Mouse (Mus musculus) mouse embryonic stem cell (cell line): Measurements from ENCODE around the gene Deup1.
"Not testable (repeated sequence)": the region's sequence is repeated elsewhere in the genome, so short reads cannot be mapped to it uniquely, and the experiment has no call there.

Experiments used
- in situ Hi-C, 2 experiments: fragments of 300-500 bp; cut with MboI; formaldehyde crosslinking; loops; 1 replicate in 1 of 2; 3 replicates in 1 of 2; pipeline ENCODE4 v1.14.3; 2019 to 2020; ENCODE audit warnings: low sequenced_read_pairs in 2 of 2, low pct_unique_long_range_greater_than_20kb in 1 of 2, mixed read lengths in 1 of 2; ENCODE audit not compliant: unreplicated experiment in 1 of 2

Deup1 gene

GRCm38 (mm10) chr9:15600156-15600858 is 27.4 kb downstream of the Deup1 start:
- in situ Hi-C loops: no loop called here

- in situ Hi-C loops: no loop called here
These were observed 31.1 kb downstream of the Deup1 start for GRCm38 (mm10) chr9:15596598-15596997.

GRCm38 (mm10) chr9:15594148-15594547 is 33.6 kb downstream of the Deup1 start:
- in situ Hi-C loops: no loop called here

GRCm38 (mm10) chr9:15587157-15587854 is 40.4 kb downstream of the Deup1 start:
- in situ Hi-C loops: no loop called here

DNA sequence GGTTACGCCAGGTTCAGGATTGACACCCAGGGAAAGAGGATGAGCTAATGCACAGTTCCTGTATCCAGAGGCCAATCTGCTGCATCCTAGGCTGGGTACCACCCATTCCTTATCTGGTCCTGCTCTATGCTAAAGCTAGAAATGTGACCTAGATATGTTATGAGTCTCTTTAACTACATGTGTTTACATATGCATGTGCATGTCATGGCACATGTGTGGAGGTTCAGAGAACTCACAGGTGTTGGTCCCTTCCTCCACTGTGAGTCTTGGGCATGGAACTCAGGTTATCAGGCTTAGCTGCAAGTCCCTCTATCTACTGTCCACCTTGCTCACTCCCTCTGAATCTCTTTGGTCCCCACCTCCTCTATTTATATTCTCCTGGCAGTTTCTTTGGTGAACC is 41.8 kb downstream of the Deup1 start:
- in situ Hi-C loops: no loop called here

DNA sequence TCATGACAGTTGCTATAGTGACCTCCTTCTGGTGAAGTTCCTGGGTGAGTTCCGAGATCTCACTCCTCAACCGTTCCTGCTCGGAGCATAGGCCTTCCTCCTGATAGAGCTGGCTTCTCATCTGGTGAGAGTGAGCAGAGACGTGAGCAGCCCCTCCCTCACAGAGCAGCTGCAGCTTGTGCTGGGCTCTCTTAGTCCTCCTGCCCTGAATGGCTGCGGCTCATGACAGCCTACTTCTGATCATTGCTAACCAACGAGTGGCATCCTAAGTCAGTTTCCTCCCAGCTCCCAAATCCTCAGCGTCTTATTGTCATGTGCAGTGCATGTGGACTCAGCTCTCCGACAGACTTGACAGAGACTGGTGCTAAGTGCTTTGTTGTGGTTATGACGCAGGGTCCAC is 43.5 kb downstream of the Deup1 start:
- in situ Hi-C loops: no loop called here

GRCm38 (mm10) chr9:15582026-15582425 is 45.7 kb downstream of the Deup1 start:
- in situ Hi-C loops: no loop called here

DNA sequence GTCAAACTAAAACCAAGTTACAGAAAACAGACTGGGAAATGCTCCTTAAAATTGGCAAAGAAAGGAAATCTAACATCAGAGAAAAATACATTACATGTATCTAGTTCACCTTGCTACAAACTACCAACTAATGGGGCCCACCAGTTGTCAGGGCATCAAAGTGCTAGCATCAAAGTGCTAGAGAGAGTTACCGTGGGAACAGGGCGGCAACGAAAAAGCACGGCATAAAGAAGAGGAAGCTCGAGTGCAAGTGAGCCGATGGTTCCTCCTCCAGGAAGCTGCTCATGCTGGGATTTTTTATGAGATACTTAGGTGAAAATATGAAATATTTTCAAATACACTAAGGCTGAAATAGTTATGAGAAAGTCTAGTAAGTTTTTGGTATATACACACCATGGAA is 47.6 kb downstream of the Deup1 start:
- in situ Hi-C loops: no loop called here

- in situ Hi-C loops: no loop called here
These were observed 48.8 kb downstream of the Deup1 start for GRCm38 (mm10) chr9:15578946-15579345.

DNA sequence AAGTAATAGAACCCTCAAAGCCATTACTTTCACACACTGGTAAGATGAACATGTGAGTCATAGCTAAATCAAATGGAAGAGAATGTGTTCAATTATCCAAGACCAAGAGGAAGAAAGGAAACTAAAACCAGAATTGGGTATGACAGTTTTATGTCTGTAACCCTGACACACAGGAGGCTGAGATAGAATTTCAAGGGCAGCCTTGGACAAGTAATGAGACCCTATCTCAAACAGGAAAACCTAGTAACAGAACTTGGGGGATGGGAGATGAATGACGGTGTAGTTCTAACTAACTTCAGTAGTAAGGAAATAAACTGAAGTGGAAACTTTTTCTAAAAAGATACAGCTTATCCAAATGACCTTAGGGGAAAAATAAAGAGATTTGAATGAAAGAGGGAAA is 49.3 kb downstream of the Deup1 start:
- in situ Hi-C loops: no loop called here

DNA sequence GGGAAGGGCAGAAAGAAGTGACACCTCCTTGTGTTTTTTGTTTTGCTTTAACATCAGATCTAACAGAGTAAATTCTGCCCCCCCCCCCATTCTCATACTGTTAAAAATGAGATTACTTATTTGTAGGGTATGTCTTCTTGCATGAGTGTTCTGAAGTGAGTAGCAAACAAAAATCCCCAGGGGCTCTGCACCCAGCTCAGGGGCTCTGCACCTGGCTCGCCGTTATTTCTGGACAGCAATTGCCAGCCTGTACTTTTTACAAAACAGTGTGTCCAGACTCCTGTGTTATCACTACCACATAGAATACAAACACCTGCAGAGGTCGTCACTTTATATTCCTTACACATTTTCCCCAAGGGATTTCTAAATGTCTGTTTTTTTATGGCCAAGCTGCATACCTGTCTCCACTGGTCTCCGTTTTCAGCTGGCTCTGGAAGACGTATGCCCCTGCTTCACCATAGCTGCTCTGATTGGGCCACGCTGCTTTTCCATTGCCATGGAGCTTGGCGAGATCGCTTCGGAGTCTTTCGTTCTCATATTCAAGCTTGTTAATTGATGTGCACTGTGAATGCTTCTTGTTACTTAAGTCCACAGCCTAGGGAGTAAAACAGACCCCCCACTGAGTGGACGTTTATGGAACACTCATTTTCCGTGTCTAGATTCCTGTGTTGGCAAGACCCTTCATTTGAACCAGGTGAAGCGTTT is 52.8 kb downstream of the Deup1 start:
- in situ Hi-C loops: no loop called here

DNA sequence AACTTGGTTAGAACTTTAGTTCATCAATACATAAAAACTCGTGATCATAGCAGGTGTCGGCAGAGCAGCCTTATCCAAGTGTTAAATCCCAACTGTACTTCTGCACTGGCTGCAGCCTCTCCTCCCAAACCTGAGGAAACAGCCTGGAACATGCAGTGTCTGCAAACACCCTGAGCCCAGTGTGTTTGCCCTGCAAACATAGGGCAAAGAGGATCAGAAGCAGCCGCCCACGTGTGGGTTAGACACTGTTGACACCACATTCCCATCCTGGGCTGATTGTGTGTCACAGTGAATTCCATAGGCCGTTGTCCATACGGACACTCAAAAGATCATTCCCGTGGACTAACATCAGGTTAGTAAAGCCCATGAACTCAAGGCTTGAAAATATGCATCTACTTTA is 65.4 kb downstream of the Deup1 start:
- in situ Hi-C loops: no loop called here

DNA sequence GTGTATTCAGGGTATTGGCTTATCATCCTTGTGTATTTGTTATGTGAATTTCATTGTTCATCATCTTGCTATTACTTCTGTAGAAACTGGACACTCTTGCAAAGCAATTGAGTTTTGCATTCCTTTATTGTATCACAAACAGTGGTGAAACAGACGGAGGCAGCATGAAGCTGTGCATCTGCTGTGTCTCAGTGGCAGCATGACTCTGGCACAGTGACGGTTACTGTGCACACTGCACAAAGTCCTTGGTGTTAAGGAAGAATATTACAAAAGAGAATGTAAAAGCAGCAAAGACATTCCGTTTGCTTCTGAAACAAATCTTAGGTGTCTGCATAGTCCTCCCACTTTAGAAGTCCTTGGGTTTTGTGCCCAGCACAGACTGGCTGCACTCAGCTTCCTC is 67.3 kb downstream of the Deup1 start:
- in situ Hi-C loops: no loop called here

- in situ Hi-C loops: no loop called here
These were observed 74.4 kb downstream of the Deup1 start for GRCm38 (mm10) chr9:15553322-15553721.

DNA sequence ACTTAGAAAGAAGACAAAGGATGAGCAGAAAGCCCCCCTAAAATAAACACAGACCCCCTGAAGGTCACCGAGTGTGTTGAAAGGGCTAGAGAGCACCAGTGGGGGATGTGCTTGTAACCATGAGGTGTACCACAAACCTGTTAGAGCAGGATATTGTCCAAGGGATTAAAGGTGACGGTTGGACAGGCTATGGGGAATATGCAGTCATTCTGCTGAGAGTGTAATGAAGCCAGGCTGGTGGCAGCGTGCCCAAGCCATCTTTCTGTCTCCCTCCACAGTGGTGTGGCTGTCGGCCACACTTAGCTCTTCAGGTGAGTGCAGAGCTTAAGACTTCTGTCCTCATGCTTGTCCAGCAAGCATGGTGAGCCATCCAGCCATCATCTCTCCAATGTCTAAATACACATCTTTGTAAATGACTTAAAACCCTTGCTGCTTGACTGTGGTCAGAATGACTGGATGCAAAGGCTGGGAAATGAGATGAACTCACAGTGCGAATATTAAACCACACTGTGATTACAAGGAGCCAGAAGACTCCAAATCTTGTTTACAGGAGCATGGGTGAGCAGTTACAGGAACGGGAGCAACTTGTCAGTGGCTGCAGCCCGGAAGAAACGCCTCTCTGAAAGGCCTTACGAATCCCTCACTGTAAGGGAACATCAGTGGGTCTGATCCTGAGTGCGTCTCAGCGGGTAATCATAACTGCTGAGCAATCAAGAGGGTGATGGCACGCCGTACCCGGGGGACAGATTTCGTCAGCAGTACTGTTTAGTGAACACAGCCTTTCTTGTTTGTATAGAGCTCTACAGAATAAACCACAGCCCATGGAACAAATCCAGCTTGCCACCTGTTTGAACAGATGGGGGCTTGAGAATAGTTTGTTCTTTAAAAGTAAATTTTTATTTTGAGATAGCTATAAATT is 75.5 kb downstream of the Deup1 start:
- in situ Hi-C loops: no loop called here

- in situ Hi-C loops: not testable (repeated sequence)
These were observed 76.7 kb downstream of the Deup1 start for GRCm38 (mm10) chr9:15551073-15551472.

GRCm38 (mm10) chr9:15550461-15550961 is 77.2 kb downstream of the Deup1 start:
- in situ Hi-C loops: no loop called here

GRCm38 (mm10) chr9:15541735-15542354 is 85.9 kb downstream of the Deup1 start:
- in situ Hi-C loops: no loop called here
